Mouse (Mus musculus): ENCODE measurements at regions not wholly inside any gene's neighbourhood (a gene's known extent, or its start where the extent isn't known, plus 50 kb on each side); places are given as distances from the start of the nearest gene placed in this dataset.

- no peak overlapping the region for H3K4me3 ChIP-seq (ENCODE audit: low read depth, low read length)
Observed at GRCm38 (mm10) chr9:47054595-47054994, 56.1 kb downstream of the Gm4791 start.

DNA sequence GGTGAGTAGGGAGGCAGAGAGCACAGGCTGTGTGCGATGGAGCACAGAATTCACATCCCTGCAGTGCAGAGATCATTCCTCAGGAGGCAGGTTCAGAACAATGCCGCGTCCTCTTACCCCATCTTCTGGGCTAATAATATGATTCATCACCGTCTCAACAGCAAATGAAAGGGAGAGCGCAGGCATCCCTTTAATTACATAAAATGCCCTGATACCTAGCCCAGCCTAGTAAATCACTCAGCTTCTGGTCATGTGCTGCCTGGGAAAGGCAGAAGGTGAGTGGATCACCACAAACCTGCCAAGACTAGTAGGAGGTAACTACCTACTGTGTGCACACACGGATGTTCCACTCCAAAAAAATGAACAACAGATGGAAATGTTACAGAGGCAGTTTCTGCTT lies 57.0 kb downstream of the Gm4791 start:
- no peak overlapping the region for H3K4me3 ChIP-seq (ENCODE audit: low read depth, low read length)
- H3K27ac ChIP-seq (ENCODE audit: low read depth): no peak overlapping the region
- no peaks in the 10 kb centered on the region for H3K36me3 ChIP-seq (replicated peaks; ENCODE audit: control insufficient read depth, insufficient read depth, low read length)
- no peak for ATAC-seq (ENCODE audit: insufficient read depth, low read depth)
- WGBS: 81% methylated on average over 6 of the region's 6 CpGs
- no peak overlapping the region for H3K9ac ChIP-seq (replicated peaks; ENCODE audit: low read depth, low read length)
- H3K4me1 ChIP-seq (ENCODE audit: control insufficient read depth, insufficient read depth): no peaks in the 10 kb centered on the region
- TF ChIP-seq EP300 (IDR thresholded peaks at IDR 0.05; ENCODE audit: low read depth) (no peak), CTCF (IDR thresholded peaks at IDR 0.05; ENCODE audit: low read depth) (no peak)
- no peak for DNase-seq (ENCODE audit: low spot score)
- no peaks in the 10 kb centered on the region for H3K27me3 ChIP-seq (ENCODE audit: control insufficient read depth, insufficient read depth, low read length)
- no peaks in the 10 kb centered on the region for H3K9me3 ChIP-seq (replicated peaks; ENCODE audit: control insufficient read depth, low read length)
- no peak overlapping the region for H3K4me2 ChIP-seq (ENCODE audit: low read depth, low read length)

More at GRCm38 (mm10) chr9:47054595-47054994, 56.1 kb downstream of the Gm4791 start:
- DNase-seq (ENCODE audit: low spot score) (no peak), ATAC-seq (ENCODE audit: insufficient read depth, low read depth) (no peak)
- Histone ChIP-seq H3K27me3 (ENCODE audit: control insufficient read depth, insufficient read depth, low read length) (no peaks in the 10 kb centered on the region), H3K4me2 (ENCODE audit: low read depth, low read length) (no peak overlapping the region), H3K9ac (replicated peaks; ENCODE audit: low read depth, low read length) (no peak overlapping the region), H3K27ac (ENCODE audit: low read depth) (no peak overlapping the region), H3K36me3 (replicated peaks; ENCODE audit: control insufficient read depth, insufficient read depth, low read length) (no peaks in the 10 kb centered on the region), H3K9me3 (replicated peaks; ENCODE audit: control insufficient read depth, low read length) (0 out of 2 replicates have a peak, but pooled peaks cover 5% of the 10 kb centered on the region), H3K4me1 (ENCODE audit: control insufficient read depth, insufficient read depth) (no peaks in the 10 kb centered on the region)
- TF ChIP-seq EP300 (IDR thresholded peaks at IDR 0.05; ENCODE audit: low read depth) (no peak), CTCF (IDR thresholded peaks at IDR 0.05; ENCODE audit: low read depth) (no peak)
- WGBS: 63% methylated on average over 10 of the region's 10 CpGs

DNA sequence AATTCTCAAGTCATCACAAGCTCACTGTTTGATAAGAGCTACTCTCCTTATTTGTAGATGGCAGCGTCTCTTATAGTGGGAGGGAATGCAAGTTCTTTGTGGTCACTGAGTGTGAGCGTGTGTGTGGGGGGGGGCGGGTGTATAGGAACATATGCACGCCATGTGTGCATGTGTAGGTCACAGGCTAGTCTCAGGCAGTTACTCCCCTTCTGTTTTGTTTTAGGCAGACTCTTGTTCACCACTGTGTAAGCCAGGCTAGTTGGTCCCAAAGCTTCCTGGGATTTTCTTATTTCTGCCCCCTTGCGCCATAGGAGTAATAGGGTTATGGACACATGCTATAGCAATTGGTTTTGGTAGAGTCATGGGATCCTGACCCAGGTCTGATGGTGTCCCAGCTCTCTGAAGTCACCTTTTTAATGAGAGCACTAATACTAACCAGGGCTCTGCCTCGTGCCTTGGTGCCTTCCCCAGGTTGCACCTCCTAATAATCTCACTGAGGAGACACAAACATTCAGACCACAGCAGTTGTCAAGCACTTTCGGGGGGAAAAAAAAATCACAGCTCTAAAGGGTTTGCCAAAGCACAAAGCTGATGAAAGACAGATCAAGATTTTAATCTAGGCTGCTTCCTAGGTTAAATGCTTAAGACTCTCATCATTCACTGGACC lies 60.9 kb downstream of the Gm4791 start:
- no peak overlapping the region for H3K4me2 ChIP-seq (ENCODE audit: low read depth, low read length)
- H3K9me3 ChIP-seq (replicated peaks; ENCODE audit: control insufficient read depth, low read length): no peaks in the 10 kb centered on the region
- DNase-seq (ENCODE audit: low spot score): no peak
- no peak overlapping the region for H3K27ac ChIP-seq (ENCODE audit: low read depth)
- H3K36me3 ChIP-seq (replicated peaks; ENCODE audit: control insufficient read depth, insufficient read depth, low read length): no peaks in the 10 kb centered on the region
- no peak overlapping the region for H3K4me3 ChIP-seq (ENCODE audit: low read depth, low read length)
- no peaks in the 10 kb centered on the region for H3K4me1 ChIP-seq (ENCODE audit: control insufficient read depth, insufficient read depth)
- H3K9ac ChIP-seq (replicated peaks; ENCODE audit: low read depth, low read length): no peak overlapping the region
- 74% methylated on average over 7 of the region's 7 CpGs for WGBS
- TF ChIP-seq EP300 (IDR thresholded peaks at IDR 0.05; ENCODE audit: low read depth) (no peak), CTCF (IDR thresholded peaks at IDR 0.05; ENCODE audit: low read depth) (no peak)
- no peaks in the 10 kb centered on the region for H3K27me3 ChIP-seq (ENCODE audit: control insufficient read depth, insufficient read depth, low read length)
- ATAC-seq (ENCODE audit: insufficient read depth, low read depth): no peak

GRCm38 (mm10) chr9:47060757-47061156 lies 62.2 kb downstream of the Gm4791 start:
- no peaks in the 10 kb centered on the region for H3K27me3 ChIP-seq (ENCODE audit: control insufficient read depth, insufficient read depth, low read length)
- no peak for TF ChIP-seq CTCF (IDR thresholded peaks at IDR 0.05; ENCODE audit: low read depth)
- no peak for TF ChIP-seq EP300 (IDR thresholded peaks at IDR 0.05; ENCODE audit: low read depth)
- no peak overlapping the region for H3K4me3 ChIP-seq (ENCODE audit: low read depth, low read length)
- H3K36me3 ChIP-seq (replicated peaks; ENCODE audit: control insufficient read depth, insufficient read depth, low read length): no peaks in the 10 kb centered on the region
- WGBS: 65% methylated on average over 2 of the region's 2 CpGs
- H3K4me2 ChIP-seq (ENCODE audit: low read depth, low read length): no peak overlapping the region
- DNase-seq (ENCODE audit: low spot score): no peak
- no peak for ATAC-seq (ENCODE audit: insufficient read depth, low read depth)
- no peaks in the 10 kb centered on the region for H3K9me3 ChIP-seq (replicated peaks; ENCODE audit: control insufficient read depth, low read length)
- H3K9ac ChIP-seq (replicated peaks; ENCODE audit: low read depth, low read length): no peak overlapping the region
- H3K4me1 ChIP-seq (ENCODE audit: control insufficient read depth, insufficient read depth): no peaks in the 10 kb centered on the region
- no peak overlapping the region for H3K27ac ChIP-seq (ENCODE audit: low read depth)

- 63% methylated on average over 7 of the region's 7 CpGs for WGBS
Observed at GRCm38 (mm10) chr9:47062516-47062915, 64.0 kb downstream of the Gm4791 start.

DNA sequence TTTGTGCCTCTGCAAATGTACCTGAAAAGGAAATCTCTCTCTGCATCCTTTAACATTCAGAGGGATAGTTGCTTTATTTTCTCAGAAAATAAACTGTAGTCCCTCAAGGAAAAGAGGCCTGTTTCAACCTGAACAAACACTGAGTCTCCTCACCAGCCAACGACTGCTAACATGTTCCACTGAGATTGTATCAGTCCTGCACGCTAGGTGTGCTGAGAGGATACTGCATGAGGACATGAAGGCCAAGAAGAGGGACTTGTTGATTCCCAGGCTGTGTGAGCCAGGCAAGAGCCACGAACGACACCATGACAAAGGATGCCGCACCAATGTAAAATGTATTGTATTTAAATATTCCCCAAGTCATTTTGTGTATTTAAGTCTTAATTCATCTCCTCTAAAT lies 65.2 kb downstream of the Gm4791 start:
- ATAC-seq (ENCODE audit: insufficient read depth, low read depth) (no peak), DNase-seq (ENCODE audit: low spot score) (no peak)
- 66% methylated on average over 5 of the region's 5 CpGs for WGBS
- H3K4me1 ChIP-seq (ENCODE audit: control insufficient read depth, insufficient read depth): no peaks in the 10 kb centered on the region
- H3K9ac ChIP-seq (replicated peaks; ENCODE audit: low read depth, low read length): no peak overlapping the region
- no peak overlapping the region for H3K4me2 ChIP-seq (ENCODE audit: low read depth, low read length)
- no peaks in the 10 kb centered on the region for H3K36me3 ChIP-seq (replicated peaks; ENCODE audit: control insufficient read depth, insufficient read depth, low read length)
- H3K9me3 ChIP-seq (replicated peaks; ENCODE audit: control insufficient read depth, low read length): no peaks in the 10 kb centered on the region
- TF ChIP-seq CTCF (IDR thresholded peaks at IDR 0.05; ENCODE audit: low read depth): no peak
- no peak for TF ChIP-seq EP300 (IDR thresholded peaks at IDR 0.05; ENCODE audit: low read depth)
- no peak overlapping the region for H3K4me3 ChIP-seq (ENCODE audit: low read depth, low read length)
- H3K27ac ChIP-seq (ENCODE audit: low read depth): no peak overlapping the region
- H3K27me3 ChIP-seq (ENCODE audit: control insufficient read depth, insufficient read depth, low read length): no peaks in the 10 kb centered on the region

More at GRCm38 (mm10) chr9:47062516-47062915, 64.0 kb downstream of the Gm4791 start:
- Histone ChIP-seq H3K4me2 (ENCODE audit: low read depth, low read length) (no peak overlapping the region), H3K4me3 (ENCODE audit: low read depth, low read length) (no peak overlapping the region), H3K27ac (ENCODE audit: low read depth) (no peak overlapping the region), H3K4me1 (ENCODE audit: control insufficient read depth, insufficient read depth) (no peaks in the 10 kb centered on the region), H3K9me3 (replicated peaks; ENCODE audit: control insufficient read depth, low read length) (no peaks in the 10 kb centered on the region), H3K9ac (replicated peaks; ENCODE audit: low read depth, low read length) (no peak overlapping the region), H3K36me3 (replicated peaks; ENCODE audit: control insufficient read depth, insufficient read depth, low read length) (no peaks in the 10 kb centered on the region), H3K27me3 (ENCODE audit: control insufficient read depth, insufficient read depth, low read length) (no peaks in the 10 kb centered on the region)
- no peak for ATAC-seq (ENCODE audit: insufficient read depth, low read depth)
- no peak for DNase-seq (ENCODE audit: low spot score)
- TF ChIP-seq CTCF (IDR thresholded peaks at IDR 0.05; ENCODE audit: low read depth): no peak
- TF ChIP-seq EP300 (IDR thresholded peaks at IDR 0.05; ENCODE audit: low read depth): no peak
